Mouse (Mus musculus): ENCODE results near the gene Epha3.

Epha3 gene

DNA sequence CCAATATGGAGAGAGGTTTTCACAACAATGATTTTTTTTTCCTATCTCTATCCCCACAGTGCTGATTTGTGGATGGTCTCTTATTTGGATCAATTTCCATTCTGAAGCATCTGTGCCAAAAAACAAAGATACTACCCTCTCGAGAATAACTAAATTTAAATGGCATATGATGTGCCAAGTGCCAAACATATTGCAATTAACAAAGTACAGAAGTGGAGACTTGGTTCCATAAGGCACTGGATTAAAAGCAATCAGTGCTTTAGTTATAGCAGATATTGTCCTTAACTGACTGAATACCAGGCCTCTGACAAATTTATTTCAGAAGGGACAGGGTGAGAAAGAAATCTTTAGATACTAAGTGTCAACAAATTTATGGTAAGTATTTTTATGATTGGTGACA is 81.9 kb downstream of the Epha3 start:
- no peak for DNase-seq

DNA sequence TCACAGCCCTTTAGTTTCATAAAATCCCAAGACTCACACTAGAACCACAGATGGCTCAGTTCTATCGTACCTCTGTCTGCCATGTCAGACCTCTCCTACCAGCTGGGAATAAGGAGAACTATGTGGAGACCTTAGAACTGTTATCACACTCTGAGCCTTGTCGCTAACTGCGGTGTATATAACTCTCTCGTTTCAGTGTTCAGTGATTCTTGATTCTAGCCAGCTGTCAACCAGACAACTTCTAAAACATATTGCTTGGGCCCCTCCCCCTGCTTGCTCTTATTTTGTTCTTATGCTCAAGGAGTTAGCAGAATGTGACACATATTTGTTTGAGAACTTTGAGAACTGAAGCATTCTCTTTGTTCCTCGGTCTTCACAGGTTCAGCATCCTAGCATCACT is 83.8 kb downstream of the Epha3 start:
- DNase-seq: no peak

DNA sequence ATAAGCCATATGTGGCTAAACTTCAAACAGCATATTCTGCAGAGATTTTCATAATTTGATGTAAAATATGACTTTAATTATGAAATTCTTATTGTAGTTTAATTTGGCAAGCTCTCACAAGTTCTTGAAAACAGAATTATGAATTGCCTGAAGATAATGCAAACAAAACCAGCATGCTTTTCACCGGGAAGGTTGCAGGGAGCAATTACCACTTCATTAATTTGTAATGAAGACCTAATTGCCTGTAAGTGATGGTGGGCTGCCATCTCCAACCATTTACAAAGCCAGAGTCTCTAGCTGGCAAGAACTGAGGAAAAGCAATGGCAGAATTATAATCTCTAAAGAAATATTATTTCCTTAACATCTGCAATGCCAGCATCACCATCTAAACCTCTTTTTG is 86.2 kb downstream of the Epha3 start:
- no peak for DNase-seq

DNA sequence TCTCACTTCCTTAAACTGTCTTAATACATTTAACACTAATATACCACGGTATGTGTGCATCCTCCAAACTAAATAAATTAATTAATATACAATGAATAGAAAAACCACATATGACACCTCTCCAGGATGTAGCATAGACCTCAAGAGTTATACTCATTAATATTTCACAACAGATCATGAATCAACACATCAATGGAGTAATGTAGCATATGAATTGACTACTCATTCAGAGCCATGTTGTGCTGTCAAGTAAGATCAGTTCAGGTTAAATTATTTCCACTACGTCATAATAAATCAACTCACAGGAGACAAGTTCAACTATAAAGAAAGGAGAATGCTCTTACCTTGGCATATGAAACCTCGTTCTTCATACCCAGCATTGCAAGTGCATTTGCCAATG is 91.4 kb downstream of the Epha3 start:
- no peak for DNase-seq

DNA sequence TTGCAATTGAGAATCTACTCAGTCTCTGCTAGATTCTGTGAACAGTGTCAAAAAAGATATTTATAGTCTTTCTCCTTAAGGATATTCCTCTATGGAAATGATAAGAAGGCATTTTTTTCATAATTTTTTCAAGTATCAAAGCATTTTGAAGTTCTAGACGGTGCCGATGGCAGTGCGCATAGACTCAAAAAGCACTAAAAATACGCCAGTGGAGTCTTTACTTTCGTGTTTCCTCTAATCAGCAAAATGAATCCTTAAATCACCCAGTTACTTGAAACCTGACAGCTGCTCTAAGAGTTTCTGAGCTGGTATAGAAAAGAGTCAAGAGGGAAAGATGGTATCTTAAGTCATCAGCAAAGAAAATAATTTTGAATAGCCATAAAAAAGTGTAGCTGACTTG is 96.4 kb downstream of the Epha3 start:
- DNase-seq: no peak

DNA sequence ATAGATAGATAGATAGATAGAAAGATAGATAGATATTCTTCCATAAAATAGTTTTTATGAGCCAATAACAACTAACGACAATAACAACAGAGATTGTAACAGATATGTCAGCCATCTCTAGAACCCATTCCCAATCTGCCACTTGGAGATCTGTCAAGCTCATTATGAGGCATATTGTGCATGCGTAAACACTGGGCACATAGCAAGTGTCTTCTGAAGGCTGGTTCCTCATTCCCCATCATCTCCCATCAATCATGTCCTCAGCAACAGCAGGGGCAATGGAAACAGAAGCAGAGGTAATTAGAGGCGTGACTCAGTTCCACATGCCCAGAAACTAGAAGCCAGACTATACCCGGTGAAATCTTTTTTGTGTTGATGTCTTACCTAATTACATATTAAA is 102.8 kb downstream of the Epha3 start:
- DNase-seq: no peak

DNA sequence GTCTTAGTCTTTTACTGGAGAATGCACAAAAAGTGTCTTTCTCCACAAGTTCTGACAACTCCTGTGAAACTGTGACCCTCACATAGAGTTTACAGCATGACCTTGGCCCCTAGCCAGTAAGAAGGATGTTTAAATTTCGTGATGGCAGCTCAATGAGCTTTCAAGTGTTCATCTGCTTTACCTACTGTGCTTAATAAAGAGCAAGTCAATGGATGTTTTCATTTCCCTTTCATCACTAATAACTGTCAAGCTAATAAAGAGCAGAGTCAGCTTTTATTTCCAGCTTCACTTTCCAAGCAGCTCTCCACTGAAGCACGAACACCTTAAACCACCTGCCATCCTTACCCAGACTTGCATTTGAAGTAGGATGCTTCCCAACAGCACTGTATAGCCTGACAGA is 103.9 kb downstream of the Epha3 start:
- DNase-seq: no peak

DNA sequence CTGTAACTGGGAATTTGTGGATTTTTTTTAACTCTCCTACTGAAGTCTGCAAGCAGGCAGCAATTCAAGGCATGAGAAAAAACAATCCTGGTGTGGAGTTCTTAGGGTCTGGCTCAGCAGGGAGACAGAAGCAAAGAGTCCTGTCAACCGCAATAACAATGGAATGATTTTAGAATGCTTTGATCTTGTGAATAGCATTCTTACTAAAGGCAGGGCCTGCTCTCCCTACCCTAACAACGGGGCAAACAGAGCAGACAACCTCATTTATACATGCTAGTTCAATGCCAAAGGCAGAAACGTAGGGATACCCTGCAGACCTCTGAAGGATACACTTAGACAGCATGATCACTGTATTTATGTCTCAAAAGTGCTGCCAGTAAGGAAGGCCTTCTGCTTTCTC is 110.9 kb downstream of the Epha3 start:
- no peak for DNase-seq

DNA sequence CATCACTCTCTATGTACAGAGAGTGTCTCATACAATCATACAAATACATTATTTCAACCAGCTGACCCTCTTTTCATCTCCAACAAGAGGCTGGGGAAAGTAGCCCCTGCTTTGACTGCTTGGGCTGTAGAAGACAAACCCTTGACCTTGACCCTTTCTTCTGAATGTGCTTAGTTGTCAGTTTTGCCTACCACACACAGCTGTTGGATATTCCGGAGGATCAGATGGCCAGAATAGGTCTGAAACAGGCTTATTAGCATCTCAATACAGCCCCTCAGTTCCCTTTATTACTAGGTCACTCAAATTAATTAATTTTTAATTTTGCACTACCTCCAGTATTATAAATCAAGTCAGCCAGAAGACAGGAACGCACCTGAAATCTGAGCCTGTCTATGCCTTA is 116.2 kb downstream of the Epha3 start:
- no peak for DNase-seq

DNA sequence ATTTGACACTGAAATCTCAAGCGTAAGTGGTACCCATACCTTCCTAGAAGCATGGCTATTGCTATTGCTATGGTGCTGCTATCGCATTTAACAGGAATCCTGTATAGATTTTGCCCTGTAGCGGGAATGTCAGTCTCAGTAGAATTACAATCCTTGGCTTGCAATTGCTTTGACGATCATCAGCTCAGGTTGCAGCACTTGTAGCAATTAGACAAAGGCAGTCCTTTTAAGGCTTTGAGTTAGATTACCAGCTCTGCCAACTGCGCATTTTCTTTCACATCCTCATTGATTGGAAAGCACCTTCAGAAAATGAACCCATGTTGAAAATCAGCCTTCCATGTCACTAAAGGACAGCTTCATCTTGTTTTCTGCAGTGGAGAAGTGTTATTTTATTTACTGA is 118.5 kb downstream of the Epha3 start:
- no peak for DNase-seq

DNA sequence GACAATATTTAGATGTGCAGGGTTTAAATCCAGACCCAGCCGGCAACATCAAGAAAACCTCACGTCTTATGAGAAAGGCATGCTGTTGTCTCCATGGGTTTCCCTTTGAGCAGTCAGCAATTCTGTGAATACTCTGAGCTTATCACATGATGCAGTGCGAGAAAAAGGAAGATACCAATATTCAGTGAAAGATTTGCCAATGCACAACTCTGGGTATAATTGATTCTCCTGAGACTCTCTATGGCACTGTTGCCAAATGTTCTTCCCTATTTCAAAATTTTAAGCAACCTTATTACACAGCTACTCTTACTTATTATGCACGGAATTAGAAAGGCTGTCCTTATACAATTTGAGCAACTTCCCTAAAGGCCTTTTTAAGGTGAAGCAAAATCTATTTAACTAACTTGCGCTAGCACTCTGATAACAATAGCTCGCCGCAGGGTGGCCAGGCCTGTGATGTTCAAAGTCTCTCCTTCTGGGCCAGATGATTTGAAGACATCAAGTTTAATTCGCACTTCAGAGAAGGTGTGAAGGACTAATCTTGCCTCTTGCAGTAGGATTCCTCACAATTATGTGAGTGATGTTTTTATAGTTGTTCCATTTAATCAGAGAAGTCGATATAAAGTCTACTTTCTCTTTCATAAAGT is 120.6 kb downstream of the Epha3 start:
- DNase-seq: no peak

DNA sequence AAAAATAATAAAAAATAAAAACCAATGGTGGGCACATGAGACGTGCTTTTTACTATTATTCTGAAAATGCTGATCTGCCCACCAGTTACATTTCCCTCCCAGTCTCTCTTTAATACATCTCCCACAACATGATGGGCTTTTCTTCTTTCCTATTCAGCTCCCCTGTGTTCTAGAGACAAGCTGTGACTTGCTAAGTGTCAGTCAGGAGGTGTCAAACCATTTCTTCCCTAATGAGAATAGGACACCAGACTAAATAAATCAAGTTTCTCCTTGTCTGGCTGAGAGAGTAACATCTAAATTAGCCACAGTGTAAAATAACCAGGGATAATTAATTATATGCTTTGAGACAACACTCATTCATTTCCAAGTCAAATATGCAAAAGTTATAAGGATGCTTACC is 144.7 kb downstream of the Epha3 start:
- no peak for DNase-seq

DNA sequence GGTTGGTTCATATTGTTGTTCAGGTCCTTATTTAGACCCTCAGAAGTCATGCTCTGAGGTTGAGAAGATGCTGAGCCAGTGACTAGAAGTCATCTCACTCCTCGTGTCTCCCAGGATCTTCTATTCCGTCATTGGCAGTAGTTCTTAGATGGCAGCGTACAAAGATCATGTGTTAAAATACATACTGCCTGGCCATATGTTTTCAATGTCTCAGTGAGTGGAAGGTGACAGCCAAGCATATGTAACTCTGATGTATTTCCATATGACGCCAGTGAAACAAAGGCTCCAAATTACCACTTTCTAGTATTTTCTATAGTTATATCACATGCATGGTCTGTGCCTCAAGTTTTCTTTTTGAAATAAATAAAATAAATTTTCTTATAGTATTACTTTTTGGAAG is 146.7 kb downstream of the Epha3 start:
- DNase-seq: no peak

DNA sequence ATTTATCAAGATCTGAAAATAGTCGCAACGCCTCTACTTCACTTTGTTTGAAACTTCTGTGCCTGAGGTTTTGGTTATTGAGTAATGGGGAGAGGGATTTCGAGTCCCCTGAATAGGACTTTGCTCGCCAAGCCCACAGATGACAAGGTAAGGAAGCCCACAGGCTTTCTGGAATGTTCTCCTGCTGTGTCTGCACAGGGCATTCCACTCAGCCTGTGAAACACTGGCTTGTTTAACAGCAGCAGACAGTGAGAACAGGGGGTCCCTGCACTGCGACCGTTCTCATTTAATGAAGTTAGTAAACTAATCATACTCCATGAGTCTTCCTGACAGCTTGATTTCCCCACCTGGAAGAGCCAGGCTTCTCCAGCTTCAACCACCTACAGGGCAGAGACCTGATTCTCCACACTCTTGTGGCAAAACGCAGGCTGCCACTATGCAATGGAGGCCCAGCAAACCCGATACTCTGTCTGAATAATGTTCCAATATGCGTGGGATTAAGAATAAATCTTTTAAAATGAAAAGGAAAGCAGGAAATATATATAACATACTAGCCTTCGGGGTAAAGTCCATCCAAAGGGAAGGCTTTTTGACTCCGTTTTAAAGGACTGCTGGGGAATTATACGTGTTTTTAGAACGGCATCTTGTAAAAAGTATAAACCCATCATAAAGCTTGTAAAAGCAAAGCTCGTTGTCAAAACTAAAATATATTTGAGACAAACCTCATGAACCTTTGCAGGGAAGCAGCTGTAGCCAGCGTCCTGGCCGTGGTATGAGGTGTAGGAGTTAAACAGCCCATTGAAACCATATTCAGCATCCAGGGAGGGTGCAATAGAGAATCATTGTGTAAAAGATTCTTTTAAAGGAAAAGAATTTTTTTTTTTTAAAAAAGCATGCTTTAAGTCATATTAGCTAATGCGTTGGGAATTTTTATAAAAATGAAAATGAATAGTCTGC is 156.8 kb downstream of the Epha3 start:
- DNase-seq: no peak

DNA sequence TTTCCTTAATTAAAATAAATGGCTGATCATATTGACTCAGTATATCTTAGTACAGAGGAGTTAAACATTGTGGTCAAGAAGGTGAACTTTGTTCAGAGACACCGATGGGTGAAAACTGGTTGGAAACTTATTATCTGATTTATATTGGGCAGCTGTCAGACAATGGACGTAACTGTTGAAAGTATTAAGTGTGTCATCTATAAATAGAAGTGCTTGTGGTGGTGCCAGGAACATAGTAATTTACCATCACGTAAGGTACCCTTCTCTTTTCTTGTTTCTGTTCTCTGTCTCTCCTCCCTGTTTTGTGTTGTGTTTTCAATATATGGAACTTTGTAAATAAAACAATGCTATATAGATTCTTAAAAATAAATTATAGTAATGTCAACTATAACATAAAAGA is 174.6 kb downstream of the Epha3 start:
- DNase-seq: no peak

DNA sequence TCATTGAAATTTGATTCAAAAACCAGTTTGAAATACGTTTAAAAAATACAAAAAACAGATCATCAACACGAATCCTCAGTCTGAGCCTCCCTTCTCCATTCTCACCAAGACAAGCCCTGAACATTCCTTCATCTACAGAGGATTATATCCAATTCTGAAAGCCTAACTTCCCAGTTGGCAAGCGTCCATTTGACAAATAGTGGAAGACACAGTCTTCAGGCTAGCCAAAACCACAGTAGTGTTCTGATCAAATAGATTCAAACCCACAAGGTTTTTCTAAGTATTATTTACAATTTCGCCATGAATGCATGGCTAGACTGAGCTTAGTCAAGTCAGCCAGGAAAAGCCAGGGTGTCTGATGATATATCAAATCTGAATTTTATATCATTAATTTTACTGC is 179.8 kb downstream of the Epha3 start:
- DNase-seq: no peak

DNA sequence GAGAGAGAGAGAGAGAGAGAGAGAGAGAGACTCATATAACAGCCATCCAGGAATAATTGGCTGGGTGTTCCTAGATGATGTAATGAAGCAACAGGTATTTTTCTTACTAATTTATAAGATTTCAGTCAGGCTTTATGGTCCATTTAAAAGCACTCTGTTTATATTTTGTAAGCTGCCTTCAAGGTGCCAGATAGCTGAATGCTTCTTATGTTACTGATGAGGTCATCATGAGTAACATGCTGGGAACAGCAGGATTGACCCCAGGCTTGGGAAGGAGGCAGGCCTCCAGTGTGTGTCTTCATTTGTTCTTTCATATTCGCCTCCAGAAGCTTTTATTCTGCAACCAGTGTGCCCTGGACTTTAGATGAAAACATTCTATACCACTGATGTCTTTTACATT is 189.5 kb downstream of the Epha3 start:
- DNase-seq: no peak

DNA sequence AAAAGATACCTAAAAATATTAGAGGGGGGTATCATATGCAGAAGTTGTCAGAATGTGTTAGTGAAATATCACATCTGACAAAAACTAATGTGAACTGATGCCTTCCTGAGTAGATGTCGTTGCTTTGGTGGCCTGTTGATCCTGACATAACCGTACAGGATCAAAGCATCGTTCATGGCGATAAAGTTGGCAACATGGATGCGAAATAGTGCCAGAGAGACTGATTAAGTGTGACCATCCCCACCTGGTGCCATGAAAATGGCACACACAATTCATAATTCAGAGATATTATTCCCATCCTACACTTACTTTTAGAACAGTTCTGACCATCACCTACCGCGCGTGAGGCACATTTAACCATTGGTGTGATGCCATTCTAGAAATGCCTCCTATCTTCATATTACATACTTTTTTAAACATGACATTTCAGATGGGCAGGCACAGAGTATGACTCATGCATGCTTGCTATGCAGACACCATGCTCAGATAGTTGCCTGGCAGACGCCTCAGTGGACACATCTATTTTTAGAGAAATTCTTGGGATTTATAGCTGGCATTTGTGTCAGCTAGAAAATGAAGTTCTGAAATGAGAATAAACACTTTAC is 190.6 kb downstream of the Epha3 start:
- no peak for DNase-seq

DNA sequence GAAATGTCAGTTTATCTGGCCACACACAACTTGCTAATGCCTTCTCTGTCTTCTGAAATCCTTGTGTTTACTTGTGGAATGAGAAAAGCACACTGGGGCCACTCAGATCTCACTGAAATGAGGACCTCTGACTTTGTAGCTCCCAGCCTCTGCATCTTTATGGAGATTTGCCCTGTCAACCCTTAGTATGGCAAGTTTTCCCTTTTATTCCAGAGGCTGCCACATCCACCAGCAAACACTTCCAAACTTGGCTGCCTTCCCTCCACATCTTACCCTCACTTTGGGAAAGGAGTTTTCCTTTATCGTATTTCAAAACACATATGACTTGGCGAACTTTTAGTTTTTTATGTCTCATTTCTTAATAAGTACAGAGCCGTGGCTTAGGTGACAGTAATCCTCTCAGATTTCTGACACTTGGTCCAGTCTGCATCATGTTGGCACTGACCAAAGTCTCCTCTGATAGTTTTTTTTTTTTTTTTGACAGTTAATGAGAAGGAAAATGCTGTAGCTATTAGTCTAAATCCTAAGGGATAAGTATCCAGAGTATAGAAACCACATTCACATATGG is 198.0 kb downstream of the Epha3 start:
- DNase-seq: no peak

DNA sequence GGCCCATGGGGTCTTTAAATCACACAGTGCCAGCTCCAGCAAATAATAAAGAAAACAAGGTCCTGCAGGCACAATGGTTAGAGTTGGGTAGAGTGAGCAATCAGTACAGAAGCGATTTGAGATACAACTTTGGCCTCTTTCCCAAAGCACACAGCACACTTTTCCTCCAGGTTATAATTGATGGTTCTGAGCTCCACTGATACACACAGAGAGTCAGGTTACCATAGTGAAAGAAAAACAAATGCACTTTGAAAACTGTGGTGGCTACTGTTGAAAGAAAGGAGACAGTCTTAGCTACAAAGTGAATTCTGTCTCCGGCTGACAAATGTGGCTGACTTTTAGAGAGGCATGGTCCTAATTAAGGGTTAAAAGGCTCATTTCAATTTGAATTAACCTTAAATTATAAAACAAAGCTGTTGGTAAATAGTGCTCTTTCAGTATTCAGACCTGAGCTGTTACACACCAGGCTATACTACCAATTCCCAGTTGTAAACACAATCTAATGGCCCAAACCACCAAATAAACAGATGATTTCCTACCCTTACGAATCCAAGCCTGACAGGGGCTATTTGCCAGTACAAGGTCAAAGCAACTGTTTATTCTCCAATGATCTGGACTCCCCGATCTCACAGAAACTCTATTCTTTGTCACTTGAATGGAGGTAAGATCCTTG is 205.5 kb downstream of the Epha3 start:
- DNase-seq: no peak

DNA sequence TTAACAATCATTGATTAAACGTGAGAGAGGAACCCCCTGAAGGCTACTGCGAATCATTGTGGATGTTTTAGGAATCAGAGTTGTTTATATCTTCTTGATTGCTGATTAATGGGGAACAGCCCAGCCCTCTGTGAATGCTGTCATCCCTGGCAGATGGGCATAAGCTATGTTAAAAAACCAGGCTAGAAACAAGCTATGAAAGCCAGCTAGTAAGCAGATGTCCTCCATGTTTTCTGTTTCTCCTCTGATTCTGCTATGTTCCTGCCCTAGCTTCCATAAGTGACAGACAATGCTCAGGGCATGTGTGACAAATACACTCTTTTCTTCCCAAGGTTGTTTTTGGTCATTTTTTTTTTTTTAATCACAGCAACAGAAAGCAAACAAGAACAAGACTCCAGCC is 206.2 kb downstream of the Epha3 start:
- no peak for DNase-seq

DNA sequence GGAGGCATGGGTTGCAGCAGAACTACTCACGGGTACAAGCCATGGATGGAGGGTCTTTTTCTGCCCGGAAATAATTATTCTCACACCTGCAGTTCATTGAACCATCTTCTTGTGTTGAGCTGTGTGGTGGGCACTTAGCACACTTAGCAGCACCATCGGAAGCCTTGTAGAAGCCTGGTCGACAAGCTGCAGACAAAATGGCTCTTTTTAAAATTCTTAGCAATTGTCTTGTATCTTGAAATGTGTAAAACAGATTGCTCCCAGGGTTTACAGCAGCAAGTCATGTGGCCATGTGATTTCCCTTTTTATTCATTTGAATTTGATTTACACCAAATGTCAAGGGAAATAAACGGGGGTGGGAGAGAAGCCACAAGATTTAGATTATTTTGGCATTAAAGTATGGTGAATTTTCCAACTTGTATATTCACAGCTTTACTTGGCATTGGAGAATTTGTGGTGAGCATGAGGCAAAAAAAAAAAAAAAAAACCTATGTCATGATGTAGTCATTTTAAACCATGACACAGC is 210.5 kb downstream of the Epha3 start:
- no peak for DNase-seq

DNA sequence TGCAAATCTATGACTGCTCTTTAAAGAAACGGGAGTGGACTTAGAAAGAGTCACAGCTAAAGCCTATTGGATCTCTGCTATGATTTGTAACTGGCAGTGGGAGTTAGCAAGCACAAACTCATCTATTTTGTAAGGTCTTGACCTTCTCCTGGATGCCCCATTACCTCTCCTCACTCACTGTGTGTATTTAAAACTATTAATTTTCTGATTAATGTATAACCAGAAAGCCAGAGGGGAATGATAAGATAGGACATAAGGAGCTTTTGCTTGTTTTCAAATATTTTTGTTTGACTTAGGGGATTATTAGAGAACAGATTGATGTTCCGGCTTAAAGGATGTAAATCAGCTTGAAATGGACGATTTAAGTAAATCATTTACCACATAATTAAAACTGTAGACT is 213.2 kb downstream of the Epha3 start:
- DNase-seq: no peak
